20 mouse cellular contexts compared by ENCODE assay signal in genomic region chr5:66074235-66074634, GRCm38 (mm10).
A peak's percentile ranks its signal among the peaks of the same experiment; 100 is the strongest.
DNase-seq lines count a peak whose midpoint lies in the region; ATAC-seq and TF ChIP-seq lines count a peak whose summit lies in the region.
"Had no signal": no experiment of that assay in that cellular context is flagged by ENCODE, and none has a peak within 500 bp of the region (broad histone marks: within the 10 kb centered on the region; RNA-seq: fewer than 3 reads in every experiment).

No protein-coding gene starts in this region.

- DNase-seq in kidney, postnatal 0 days (ENCODE audit: low spot score) = no peak
- DNase-seq in kidney, postnatal 14 days = no peak
- no peak for DNase-seq in adrenal gland, adult 2 months
- no peak for DNase-seq in heart, embryonic 10.5 days (ENCODE audit: low spot score)
- DNase-seq: cerebellum, adult 11 months; cerebellum, postnatal 10 days; kidney, postnatal 10 days; lung, adult 18-20 months; right cerebral cortex, postnatal 4 days; thymus, adult 18-20 months had no signal

- no peaks in the 10 kb centered on the region for H3K9me3 ChIP-seq in kidney, postnatal 0 days (replicated peaks; ENCODE audit: low read length)
- H3K9me3 ChIP-seq in intestine, postnatal 0 days (ENCODE audit: control insufficient read depth) = no peaks in the 10 kb centered on the region
- H3K9me3 ChIP-seq in heart, embryonic 10.5 days = no peaks in the 10 kb centered on the region
- H3K9me3 ChIP-seq: embryonic facial prominence, embryonic 12.5 days; forebrain, embryonic 15.5 days; heart, embryonic 12.5 days; hindbrain, embryonic 13.5 days; neural tube, embryonic 12.5 days had no signal

- H3K9ac ChIP-seq in kidney, postnatal 0 days (ENCODE audit: low read depth, low read length) = no peak overlapping the region
- no peak overlapping the region for H3K9ac ChIP-seq in intestine, postnatal 0 days (ENCODE audit: low read depth, low read length)
- H3K9ac ChIP-seq: embryonic facial prominence, embryonic 12.5 days; forebrain, embryonic 15.5 days; heart, embryonic 12.5 days; hindbrain, embryonic 13.5 days; neural tube, embryonic 12.5 days had no signal

- H3K27me3 ChIP-seq in kidney, postnatal 0 days (ENCODE audit: insufficient read depth, low read length) = no peaks in the 10 kb centered on the region
- H3K27me3 ChIP-seq in intestine, postnatal 0 days (replicated peaks; ENCODE audit: control insufficient read depth, insufficient read depth, low read length) = no peaks in the 10 kb centered on the region
- H3K27me3 ChIP-seq in small intestine, adult 2 months (ENCODE audit: control insufficient read depth, insufficient read depth, low read length) = no peaks in the 10 kb centered on the region
- no peaks in the 10 kb centered on the region for H3K27me3 ChIP-seq in heart, embryonic 10.5 days (ENCODE audit: insufficient read depth, poor library complexity, severe bottlenecking)
- H3K27me3 ChIP-seq: embryonic facial prominence, embryonic 12.5 days; forebrain, embryonic 15.5 days; heart, embryonic 12.5 days; hindbrain, embryonic 13.5 days; neural tube, embryonic 12.5 days had no signal

- no peak overlapping the region for H3K4me2 ChIP-seq in kidney, postnatal 0 days (ENCODE audit: low read length)
- H3K4me2 ChIP-seq in intestine, postnatal 0 days (replicated peaks; ENCODE audit: low read depth) = peak overlapping the region; percentile 58
- H3K4me2 ChIP-seq: embryonic facial prominence, embryonic 12.5 days; forebrain, embryonic 15.5 days; heart, embryonic 12.5 days; hindbrain, embryonic 13.5 days; midbrain, embryonic 11.5 days; neural tube, embryonic 12.5 days had no signal

- TF ChIP-seq POLR2A in bone marrow, adult 2 months (IDR thresholded peaks at IDR 0.05; ENCODE audit: borderline replicate concordance, control insufficient read depth, low read depth, low read length) = no peak
- no peak for TF ChIP-seq POLR2A in small intestine, adult 2 months (IDR thresholded peaks at IDR 0.05; ENCODE audit: low read depth, low read length)

- ATAC-seq in kidney, postnatal 0 days (replicated peaks; ENCODE audit: low FRiP score, low read depth) = no peak
- no peak for ATAC-seq in intestine, postnatal 0 days
- ATAC-seq: forebrain, embryonic 15.5 days had no signal

- H3K4me1 ChIP-seq in kidney, postnatal 0 days (replicated peaks; ENCODE audit: insufficient read depth, low read length) = peaks cover 18% of the 10 kb centered on the region
- H3K4me1 ChIP-seq in bone marrow, adult 2 months (ENCODE audit: control insufficient read depth, insufficient read depth, low read length) = peaks cover 15% of the 10 kb centered on the region
- peaks cover 9% of the 10 kb centered on the region for H3K4me1 ChIP-seq in intestine, postnatal 0 days (replicated peaks; ENCODE audit: control insufficient read depth, insufficient read depth, low read length)
- peaks cover 36% of the 10 kb centered on the region for H3K4me1 ChIP-seq in small intestine, adult 2 months (ENCODE audit: control insufficient read depth, insufficient read depth, insufficient read length, low read length)
- peaks cover 13% of the 10 kb centered on the region for H3K4me1 ChIP-seq in heart, embryonic 10.5 days

- no peak for TF ChIP-seq CTCF in kidney, postnatal 0 days (IDR thresholded peaks at IDR 0.05; ENCODE audit: low read depth)
- no peak for TF ChIP-seq CTCF in bone marrow, adult 2 months (IDR thresholded peaks at IDR 0.05; ENCODE audit: control insufficient read depth, insufficient read depth, low read length)
- no peak for TF ChIP-seq CTCF in intestine, postnatal 0 days (IDR thresholded peaks at IDR 0.05; ENCODE audit: low read depth)
- TF ChIP-seq CTCF in small intestine, adult 2 months (IDR thresholded peaks at IDR 0.05; ENCODE audit: extremely low read depth, insufficient read length, insufficient replicate concordance, low read depth, low read length) = no peak

- WGBS in kidney, postnatal 0 days = 93% methylated on average over 5 of the region's 5 CpGs
- WGBS in bone marrow, adult 2 months = 70% methylated on average over 5 of the region's 5 CpGs
- WGBS in intestine, postnatal 0 days = 72% methylated on average over 5 of the region's 5 CpGs
- WGBS in small intestine, adult 2 months = 28% methylated on average over 5 of the region's 5 CpGs
- 88% methylated on average over 5 of the region's 5 CpGs for WGBS in heart, embryonic 10.5 days

- no peaks in the 10 kb centered on the region for H3K36me3 ChIP-seq in kidney, postnatal 0 days (ENCODE audit: insufficient read depth, low read length)
- no peaks in the 10 kb centered on the region for H3K36me3 ChIP-seq in intestine, postnatal 0 days (ENCODE audit: control insufficient read depth, insufficient read depth)
- peaks cover 4% of the 10 kb centered on the region for H3K36me3 ChIP-seq in small intestine, adult 2 months (ENCODE audit: control insufficient read depth, insufficient read depth, low read length)
- H3K36me3 ChIP-seq in heart, embryonic 10.5 days = no peaks in the 10 kb centered on the region
- H3K36me3 ChIP-seq: embryonic facial prominence, embryonic 12.5 days; forebrain, embryonic 15.5 days; heart, embryonic 12.5 days; hindbrain, embryonic 13.5 days; neural tube, embryonic 12.5 days had no signal

- 0 out of 2 replicates have a peak overlapping the region, but pooled peaks have one; percentile 91 for H3K27ac ChIP-seq in kidney, postnatal 0 days
- peak overlapping the region; percentile 84 for H3K27ac ChIP-seq in bone marrow, adult 2 months (ENCODE audit: control insufficient read depth, insufficient read depth, low read depth, low read length, poor library complexity)
- peak overlapping the region; percentile 86 for H3K27ac ChIP-seq in intestine, postnatal 0 days (ENCODE audit: low read depth, low read length)
- peak overlapping the region; percentile 91 for H3K27ac ChIP-seq in small intestine, adult 2 months (ENCODE audit: insufficient read depth, low read depth, low read length)
- H3K27ac ChIP-seq in heart, embryonic 10.5 days = no peak overlapping the region
- H3K27ac ChIP-seq: embryonic facial prominence, embryonic 12.5 days; forebrain, embryonic 15.5 days; hindbrain, embryonic 13.5 days; neural tube, embryonic 12.5 days had no signal

- H3K4me3 ChIP-seq in kidney, postnatal 0 days (replicated peaks; ENCODE audit: low read depth, low read length) = no peak overlapping the region
- no peak overlapping the region for H3K4me3 ChIP-seq in bone marrow, adult 2 months (replicated peaks; ENCODE audit: control insufficient read depth, low read depth, low read length)
- H3K4me3 ChIP-seq in intestine, postnatal 0 days (ENCODE audit: low read depth, low read length) = no peak overlapping the region
- peak overlapping the region; percentile 9; the same call in 1 of the 2 replicates for H3K4me3 ChIP-seq in small intestine, adult 2 months (ENCODE audit: low read depth, low read length)
- H3K4me3 ChIP-seq in heart, embryonic 10.5 days = no peak overlapping the region
- H3K4me3 ChIP-seq: embryonic facial prominence, embryonic 12.5 days; erythroblast, embryonic 14.5 days; forebrain, embryonic 15.5 days; heart, embryonic 12.5 days; hindbrain, embryonic 13.5 days; neural tube, embryonic 12.5 days had no signal
